Comparison of ENCODE assay signal across 33 mouse cellular contexts in the genomic region with DNA sequence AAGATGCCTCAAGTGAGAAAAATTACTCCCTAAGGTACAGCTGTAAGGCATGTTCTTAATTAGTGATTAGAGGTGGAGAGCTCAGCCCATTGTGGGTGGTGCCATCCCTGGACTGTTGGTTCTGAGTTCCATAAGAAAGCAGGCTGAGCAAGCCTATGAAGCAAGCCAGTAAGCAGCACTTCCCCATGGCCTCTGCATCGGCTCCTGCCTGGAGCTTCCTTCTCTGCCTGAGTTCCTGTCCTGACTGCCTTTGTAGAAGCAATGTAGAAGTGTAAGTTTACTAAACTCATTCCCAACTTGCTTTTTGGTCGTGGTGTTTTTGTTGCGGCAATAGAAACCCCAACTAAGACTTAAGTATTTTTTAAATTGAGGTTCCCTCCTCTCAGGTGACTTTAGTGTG.
"Had no signal": no experiment of that assay in that cellular context is flagged by ENCODE, and none has a peak within 500 bp of the region (broad histone marks: within the 10 kb centered on the region; RNA-seq: fewer than 3 reads in every experiment).

No protein-coding gene starts in this region.

- H3K27me3 ChIP-seq: limb, embryonic 12.5 days; limb, embryonic 13.5 days; limb, embryonic 15.5 days; liver, embryonic 12.5 days; liver, embryonic 13.5 days; liver, embryonic 15.5 days; lung, embryonic 15.5 days; megakaryocyte, embryonic 14.5 days; midbrain, embryonic 12.5 days; midbrain, embryonic 13.5 days; midbrain, embryonic 15.5 days; neural tube, embryonic 12.5 days had no signal

- H3K9me3 ChIP-seq: limb, embryonic 10.5 days; limb, embryonic 12.5 days; limb, embryonic 13.5 days; limb, embryonic 15.5 days; liver, embryonic 12.5 days; liver, embryonic 13.5 days; liver, embryonic 15.5 days; lung, embryonic 15.5 days; megakaryocyte, embryonic 14.5 days; midbrain, embryonic 10.5 days; midbrain, embryonic 12.5 days; midbrain, embryonic 13.5 days; midbrain, embryonic 15.5 days; neural tube, embryonic 12.5 days had no signal

- H3K4me3 ChIP-seq: left cerebral cortex, adult 2 months; limb, embryonic 10.5 days; limb, embryonic 12.5 days; limb, embryonic 13.5 days; limb, embryonic 15.5 days; liver, embryonic 12.5 days; liver, embryonic 13.5 days; liver, embryonic 15.5 days; lung, embryonic 15.5 days; megakaryocyte, embryonic 14.5 days; midbrain, embryonic 10.5 days; midbrain, embryonic 12.5 days; midbrain, embryonic 13.5 days; midbrain, embryonic 15.5 days; myocyte; neural tube, embryonic 12.5 days had no signal

- H3K4me2 ChIP-seq: limb, embryonic 12.5 days; limb, embryonic 13.5 days; limb, embryonic 15.5 days; liver, embryonic 11.5 days; liver, embryonic 12.5 days; liver, embryonic 13.5 days; liver, embryonic 15.5 days; lung, embryonic 14.5 days; lung, embryonic 15.5 days; midbrain, embryonic 11.5 days; midbrain, embryonic 12.5 days; midbrain, embryonic 13.5 days; midbrain, embryonic 15.5 days; neural tube, embryonic 12.5 days had no signal

- H3K36me3 ChIP-seq: limb, embryonic 10.5 days; limb, embryonic 12.5 days; limb, embryonic 13.5 days; limb, embryonic 15.5 days; liver, embryonic 12.5 days; liver, embryonic 13.5 days; liver, embryonic 15.5 days; lung, embryonic 15.5 days; midbrain, embryonic 10.5 days; midbrain, embryonic 12.5 days; midbrain, embryonic 13.5 days; midbrain, embryonic 15.5 days; neural tube, embryonic 12.5 days had no signal

- H3K9ac ChIP-seq: limb, embryonic 12.5 days; limb, embryonic 13.5 days; limb, embryonic 15.5 days; liver, embryonic 12.5 days; liver, embryonic 13.5 days; liver, embryonic 14.5 days; liver, embryonic 15.5 days; liver, postnatal 0 days; lung, embryonic 14.5 days; lung, embryonic 15.5 days; midbrain, embryonic 12.5 days; midbrain, embryonic 13.5 days; midbrain, embryonic 15.5 days; neural tube, embryonic 12.5 days had no signal

- ATAC-seq: liver, embryonic 12.5 days; liver, postnatal 0 days; lung, postnatal 0 days; midbrain, embryonic 13.5 days; midbrain, embryonic 15.5 days; midbrain, embryonic 16.5 days had no signal

- DNase-seq: left cerebral cortex, postnatal 4 days; liver; liver, embryonic 13.5 days; liver, postnatal 0 days; lung, adult 18-20 months; lung, adult 2 months; lung, embryonic 14.5 days; lung, postnatal 10 days; lung, postnatal 14 days; lung, postnatal 36 days; lung, postnatal 4 days; midbrain, embryonic 14.5 days had no signal

- H3K27ac ChIP-seq: left cerebral cortex, adult 2 months; limb, embryonic 10.5 days; limb, embryonic 12.5 days; limb, embryonic 13.5 days; limb, embryonic 15.5 days; liver, embryonic 12.5 days; liver, embryonic 13.5 days; liver, embryonic 14.5 days; liver, embryonic 15.5 days; lung, embryonic 15.5 days; macrophage; midbrain, embryonic 10.5 days; midbrain, embryonic 12.5 days; midbrain, embryonic 13.5 days; midbrain, embryonic 15.5 days; neural tube, embryonic 12.5 days had no signal

- H3K4me1 ChIP-seq: limb, embryonic 10.5 days; limb, embryonic 12.5 days; limb, embryonic 13.5 days; limb, embryonic 15.5 days; lung, embryonic 15.5 days; midbrain, embryonic 10.5 days; midbrain, embryonic 12.5 days; midbrain, embryonic 13.5 days; midbrain, embryonic 15.5 days; neural tube, embryonic 12.5 days had no signal
